Mouse (Mus musculus): ENCODE measurements around the gene Ccdc174. TPM values are rescaled to one million over a fixed set of nuclear protein-coding genes. Genes with fewer than 3 reads are reported as not detected.
A peak's percentile ranks its signal among the peaks of the same experiment; 100 is the strongest.
"Not testable (repeated sequence)": the region's sequence is repeated elsewhere in the genome, so short reads cannot be mapped to it uniquely, and the experiment has no call there.

Gene Ccdc174
- 10 to 100 TPM; 11.9 to 15.1 TPM for total RNA-seq (2021)
- long read RNA-seq, experiment 1, transcript Ccdc174-201 (11 exons, 1,752 nt) = major isoform, 17 of 22 reads
- long read RNA-seq, experiment 1, partial matches to known transcripts = 0 of 22 reads
- long read RNA-seq, experiment 1, other reads (novel, unspliced or antisense) = 4 of 22 reads
- long read RNA-seq, experiment 2, transcript Ccdc174-201 (11 exons, 1,752 nt) = major isoform, 19 of 22 reads
- long read RNA-seq, experiment 2, partial matches to known transcripts = 2 of 22 reads
- long read RNA-seq, experiment 2, other reads (novel, unspliced or antisense) = 0 of 22 reads

GRCm38 (mm10) chr6:91877885-91878651 is at the start of gene Ccdc174:
Gene Ccdc174, plus strand, starts transcription at chr6:91878053.
- DNase-seq (ENCODE audit: low spot score in 2 of 2) = peak; percentile 65 to 88

DNA sequence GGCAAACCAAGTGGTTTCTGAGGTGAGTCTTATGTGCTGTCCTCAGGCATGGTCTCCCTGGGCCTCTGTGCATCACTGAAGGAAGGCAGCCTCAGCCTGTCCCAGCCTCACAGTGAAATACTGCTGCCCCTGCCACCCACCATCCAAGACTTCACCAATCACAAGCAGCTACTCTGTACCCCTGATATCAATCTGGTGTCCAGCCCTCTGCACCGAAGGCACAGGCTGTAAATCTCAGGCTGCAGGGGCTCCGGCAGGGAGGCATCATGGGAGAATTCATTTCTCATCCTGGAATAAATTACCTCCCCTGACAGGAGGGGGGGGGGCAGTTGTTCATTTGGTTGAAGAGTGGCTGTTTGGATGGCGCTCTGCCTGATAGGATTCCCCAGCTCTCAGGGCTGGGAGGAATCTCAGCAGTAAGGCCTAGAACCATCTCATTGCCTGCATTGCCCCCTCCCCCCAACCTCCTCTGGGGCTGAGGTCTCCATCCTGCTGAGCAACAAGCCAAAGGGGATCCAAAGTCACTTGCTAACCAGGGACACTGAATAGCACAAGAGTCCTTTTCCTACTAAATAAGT is 44.9 kb upstream of the Ccdc174 start:
- DNase-seq (ENCODE audit: low spot score in 2 of 2) = no peak

- peak; percentile 39 to 76 for DNase-seq (ENCODE audit: low spot score in 2 of 2)
Measured at GRCm38 (mm10) chr6:91839010-91839871, 38.6 kb upstream of the Ccdc174 start.

DNA sequence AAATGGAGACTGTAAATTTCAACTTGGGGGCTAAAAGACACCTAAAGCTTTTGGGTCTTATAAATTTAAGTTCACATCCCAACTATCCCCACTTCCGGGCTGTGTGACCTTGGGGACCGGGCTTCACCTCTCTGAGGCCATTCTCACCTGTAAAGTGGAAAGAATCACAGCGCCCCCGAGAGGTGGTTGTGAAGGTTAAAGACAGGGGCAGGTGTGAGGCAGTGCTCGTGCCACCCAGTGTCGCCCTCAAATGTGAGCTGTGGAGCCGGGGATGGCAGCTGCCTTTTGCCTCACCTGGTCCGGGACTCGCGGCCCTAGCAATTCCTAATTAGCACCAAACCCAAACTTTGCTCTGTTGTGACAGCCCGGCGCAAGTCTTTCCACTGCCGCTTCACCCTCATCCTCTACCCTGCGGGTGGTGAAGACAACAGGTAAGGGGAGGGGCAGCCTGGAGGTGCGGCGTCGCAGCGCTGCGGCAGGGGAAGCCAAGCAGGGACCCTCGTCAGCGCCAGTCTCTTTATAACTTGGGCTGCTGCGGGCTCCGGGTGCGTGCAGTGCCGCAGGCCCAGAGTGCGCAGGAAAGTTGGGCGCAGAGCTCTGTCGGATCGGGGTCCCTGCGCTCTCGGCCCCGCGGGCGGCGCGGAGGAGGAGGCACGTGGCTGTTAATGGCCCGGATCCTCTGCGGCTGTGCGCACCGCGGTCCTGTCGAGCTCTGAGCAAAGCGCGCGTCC is 34.8 kb upstream of the Ccdc174 start:
- DNase-seq (ENCODE audit: low spot score in 2 of 2) = no peak

GRCm38 (mm10) chr6:91843628-91844153 is 34.2 kb upstream of the Ccdc174 start:
- no peak for DNase-seq (ENCODE audit: low spot score in 2 of 2)

DNA sequence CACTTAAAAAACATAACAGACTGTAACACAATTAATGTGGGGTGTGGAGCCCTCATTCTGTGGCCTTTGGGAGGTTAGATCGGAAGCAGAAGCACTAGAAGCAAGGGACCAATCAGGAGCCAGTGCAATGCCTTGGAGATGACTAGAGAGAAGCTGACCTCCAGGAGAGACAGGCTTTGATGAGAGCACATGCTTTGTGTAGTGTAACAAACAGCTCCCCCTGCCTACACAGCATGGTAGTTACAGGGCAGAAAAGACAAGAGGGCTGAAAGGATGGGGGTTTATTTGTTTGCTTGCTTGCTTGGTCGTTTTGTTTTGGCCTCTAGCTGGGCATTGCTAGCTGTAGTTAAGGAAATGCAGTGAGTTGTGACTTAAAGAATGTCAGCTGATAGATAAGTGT is 25.3 kb upstream of the Ccdc174 start:
- no peak for DNase-seq (ENCODE audit: low spot score in 2 of 2)

DNA sequence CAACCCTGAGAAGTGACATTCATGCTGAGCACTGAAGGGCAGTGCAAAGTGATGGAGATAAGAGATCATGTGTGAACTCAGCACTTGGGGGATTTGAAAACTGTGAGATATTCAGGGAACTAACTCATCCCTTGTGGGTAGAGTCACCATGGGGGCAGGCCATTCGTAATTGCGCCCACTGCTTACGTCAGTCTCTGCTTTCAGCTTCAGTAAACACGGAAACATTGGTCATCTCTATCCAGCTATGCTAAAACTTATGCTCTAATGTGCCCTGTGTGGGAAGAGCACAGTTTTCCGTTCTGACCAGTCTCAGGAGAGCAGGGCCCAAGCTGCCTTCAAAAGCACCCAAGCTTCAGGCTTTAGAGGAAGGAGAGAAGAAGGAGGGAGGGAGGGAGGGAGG is 19.5 kb upstream of the Ccdc174 start:
- no peak for DNase-seq (ENCODE audit: low spot score in 2 of 2)

DNA sequence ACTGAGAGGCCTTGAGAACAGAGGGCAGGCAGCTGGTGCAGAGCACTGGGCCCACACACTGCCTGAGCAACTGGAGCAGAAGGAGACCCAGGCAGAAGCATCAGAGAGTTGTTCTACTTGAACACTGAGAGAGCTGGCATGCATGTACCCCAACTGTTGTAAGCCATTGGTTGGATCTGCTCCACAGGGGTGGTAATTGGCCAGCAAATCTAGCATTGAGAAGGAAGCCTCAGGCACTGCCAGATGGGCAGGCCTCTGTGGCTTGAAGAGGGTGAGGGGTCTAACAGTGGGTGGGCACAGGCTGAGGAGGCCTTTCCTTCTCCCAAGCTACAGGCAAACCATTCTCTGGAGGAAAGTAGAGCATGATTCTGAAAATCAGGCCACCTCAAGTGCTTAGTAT is 15.0 kb upstream of the Ccdc174 start:
- DNase-seq (ENCODE audit: low spot score in 2 of 2) = no peak

DNA sequence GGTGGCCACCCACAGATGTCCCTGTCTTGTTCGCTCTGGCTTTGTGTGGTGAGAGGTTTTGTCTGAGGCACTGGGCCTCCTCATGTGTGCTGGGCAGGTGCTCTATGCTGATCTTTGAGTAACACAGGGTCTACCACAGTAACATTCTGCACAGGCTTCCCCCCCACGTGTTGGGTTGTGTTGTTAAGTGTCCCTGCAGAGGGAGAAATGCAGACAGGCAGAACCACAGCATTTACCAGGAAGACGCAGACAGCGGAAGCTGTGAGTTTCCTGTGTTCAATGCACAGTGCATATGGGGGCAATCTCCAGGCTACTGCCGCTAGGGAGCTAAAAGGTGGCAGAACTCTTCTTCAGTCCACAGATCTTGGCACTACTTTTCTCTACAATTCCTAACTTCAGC is 13.3 kb upstream of the Ccdc174 start:
- DNase-seq (ENCODE audit: low spot score in 2 of 2) = no peak

GRCm38 (mm10) chr6:91865601-91866000 is 12.3 kb upstream of the Ccdc174 start:
- DNase-seq (ENCODE audit: low spot score in 2 of 2) = no peak

- DNase-seq (ENCODE audit: low spot score in 2 of 2) = no peak
Measured at GRCm38 (mm10) chr6:91868091-91868490, 9.8 kb upstream of the Ccdc174 start.

- no peak for DNase-seq (ENCODE audit: low spot score in 2 of 2)
Measured at GRCm38 (mm10) chr6:91872781-91873180, 5.1 kb upstream of the Ccdc174 start.

DNA sequence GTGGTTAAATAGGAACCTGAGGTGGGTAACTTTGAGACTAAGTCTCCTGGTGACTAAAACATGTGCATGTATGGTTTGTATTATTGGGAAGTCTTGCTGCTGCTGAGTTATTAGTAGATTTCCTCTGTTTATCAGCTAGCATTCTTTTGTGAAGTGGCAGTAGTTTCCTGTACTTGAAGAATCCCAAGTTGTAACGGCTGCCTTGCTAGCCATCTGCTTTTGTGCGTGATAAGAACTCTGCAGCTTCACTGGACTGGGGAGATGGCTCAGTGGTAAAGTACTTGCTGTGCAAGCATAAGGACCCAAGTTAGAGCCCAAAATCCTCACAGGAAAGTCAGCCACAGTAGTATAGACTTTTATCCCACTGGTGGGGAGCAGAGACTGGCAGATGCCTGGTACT is 6.0 kb downstream of the Ccdc174 start:
- DNase-seq (ENCODE audit: low spot score in 2 of 2) = no peak

DNA sequence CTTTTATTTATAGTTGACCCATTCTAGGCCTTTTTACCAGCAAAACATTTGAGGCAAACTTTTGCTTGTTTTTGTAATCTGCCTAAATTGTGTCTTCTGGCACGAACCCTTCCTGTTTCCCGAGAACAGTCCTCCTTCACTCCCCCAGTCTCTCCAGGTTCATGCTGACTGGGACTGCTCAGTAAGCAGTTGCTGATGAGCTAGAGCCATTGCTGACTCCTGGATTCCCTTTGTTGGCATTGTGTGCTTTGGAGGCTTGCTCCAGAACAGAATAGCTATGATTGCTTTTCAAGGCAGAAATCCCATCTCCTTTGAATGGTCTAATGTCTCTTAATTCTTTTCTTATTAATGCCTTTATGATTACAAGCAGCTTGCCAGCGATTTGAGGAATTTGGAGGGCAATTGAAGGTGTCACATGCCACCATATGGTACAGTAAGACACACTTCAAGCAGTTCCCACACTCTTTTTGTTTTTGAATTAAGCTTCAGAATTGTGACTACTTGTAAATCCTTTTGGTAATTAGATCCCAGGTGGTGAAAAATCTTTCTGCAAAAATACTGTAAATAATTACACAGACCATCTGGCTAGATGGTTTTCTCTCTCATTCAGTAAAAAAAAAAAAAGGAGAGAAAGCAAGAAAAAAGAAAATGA is 11.5 kb downstream of the Ccdc174 start:
- no peak for DNase-seq (ENCODE audit: low spot score in 2 of 2)

DNA sequence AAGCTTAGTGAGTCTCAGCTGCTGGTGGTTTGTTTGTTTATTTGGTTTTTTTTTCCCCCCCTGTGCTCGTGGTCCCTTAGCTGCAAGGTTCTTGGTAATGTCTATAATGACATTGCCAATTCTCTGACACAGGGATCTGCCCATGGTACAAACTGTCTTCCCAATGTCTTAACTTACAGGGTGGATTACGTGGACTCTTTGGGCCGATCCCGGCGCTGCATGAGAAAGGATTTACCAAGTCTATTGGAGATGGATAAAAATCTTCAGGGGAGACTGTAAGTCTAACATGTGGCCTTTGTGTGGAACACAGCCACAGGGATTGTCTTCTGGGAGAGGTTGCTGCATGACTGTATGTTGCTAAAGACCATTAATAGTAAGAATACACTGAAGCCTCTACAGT is 12.8 kb downstream of the Ccdc174 start:
- no peak for DNase-seq (ENCODE audit: low spot score in 2 of 2)

DNA sequence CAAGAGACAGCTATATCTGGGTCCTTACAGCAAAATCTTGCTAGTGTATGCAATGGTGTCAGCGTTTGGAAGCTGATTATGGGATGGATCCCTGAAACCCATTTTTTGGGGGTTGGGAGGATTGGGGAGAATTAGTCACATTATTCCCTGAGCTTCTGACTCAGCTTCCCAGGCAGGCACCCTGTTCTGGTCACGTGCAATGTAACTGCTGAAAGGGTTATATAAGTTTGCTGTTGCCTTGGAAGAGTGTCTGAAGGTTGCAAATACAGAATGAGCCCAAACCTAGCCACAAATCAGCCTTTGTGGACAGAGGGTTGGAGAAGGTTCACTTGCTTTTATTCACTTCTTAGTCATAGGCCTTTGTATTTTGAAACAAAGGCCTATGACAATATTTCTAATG is 13.9 kb downstream of the Ccdc174 start:
- no peak for DNase-seq (ENCODE audit: low spot score in 2 of 2)

GRCm38 (mm10) chr6:91896783-91897182 is 18.9 kb downstream of the Ccdc174 start:
- no peak for DNase-seq (ENCODE audit: low spot score in 2 of 2)

DNA sequence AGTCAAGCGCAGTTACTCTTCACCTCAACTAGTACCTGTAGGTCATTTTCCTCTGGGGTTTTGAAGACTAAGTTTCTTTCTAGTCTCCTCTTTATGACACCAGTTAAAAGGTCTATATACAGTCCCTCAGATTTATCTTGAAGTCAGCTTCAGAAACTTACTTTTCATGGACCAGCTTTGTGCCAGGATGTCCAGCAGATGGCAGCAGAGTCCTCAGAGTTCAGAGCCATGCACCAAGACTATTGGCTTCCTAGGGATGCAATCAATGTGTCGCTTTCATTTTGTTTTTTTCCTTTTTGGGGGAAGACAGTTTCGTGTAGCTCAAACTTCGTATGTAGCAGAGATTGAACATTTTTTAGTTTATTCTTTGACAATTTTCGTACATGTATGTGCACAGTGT is 23.7 kb downstream of the Ccdc174 start:
- peak; percentile 44 to 74 for DNase-seq (ENCODE audit: low spot score in 2 of 2)

DNA sequence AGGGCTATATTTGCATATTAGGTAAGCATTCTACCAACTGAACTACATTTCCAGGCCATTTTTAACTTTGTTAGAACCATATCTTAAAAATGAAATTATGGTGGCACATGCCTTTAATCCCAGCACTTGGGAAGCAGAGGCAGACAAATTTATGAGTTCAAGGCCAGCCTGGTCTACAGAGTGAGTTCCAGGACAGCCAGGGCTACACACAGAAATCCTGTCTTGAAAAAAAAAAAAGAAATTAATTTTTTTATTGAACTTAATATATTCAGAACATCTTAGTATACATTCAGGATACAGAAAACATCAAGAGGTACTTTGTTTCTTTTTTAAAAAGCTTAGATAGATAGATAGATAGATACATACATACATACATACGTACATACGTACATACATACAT is 24.7 kb downstream of the Ccdc174 start, which contains the start of gene 4930590J08Rik:
Gene 4930590J08Rik, plus strand, starts transcription at position 301 of the 400 bp plus-strand sequence.
- DNase-seq (ENCODE audit: low spot score in 2 of 2) = not testable (repeated sequence)

DNA sequence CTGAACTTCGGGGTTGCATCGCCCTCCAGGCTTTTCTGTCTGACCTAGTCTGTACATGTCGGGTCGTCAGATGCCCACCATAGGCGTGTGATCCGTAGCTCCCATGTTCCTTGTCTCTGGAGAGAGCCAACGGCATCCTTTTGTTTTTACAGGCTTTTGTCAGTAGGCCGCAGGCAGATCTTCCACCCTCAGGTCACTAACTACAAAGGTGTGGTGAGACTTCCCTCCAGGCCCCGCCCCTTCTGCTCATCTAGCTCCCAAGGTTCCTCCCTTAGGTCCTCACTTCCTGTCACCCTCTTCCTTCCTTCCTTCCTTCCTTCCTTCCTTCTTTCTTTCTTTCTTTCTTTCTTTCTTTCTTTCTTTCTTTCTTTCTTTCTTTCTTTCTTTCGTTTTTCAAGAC is 36.2 kb downstream of the Ccdc174 start:
- no peak for DNase-seq (ENCODE audit: low spot score in 2 of 2)
